Mouse (Mus musculus) embryonic facial prominence, embryonic 15.5 days (tissue): ENCODE results near the gene Gspt1. TPM values are rescaled to one million over a fixed set of nuclear protein-coding genes. Genes with fewer than 3 reads are reported as not detected.
A peak's percentile ranks its signal among the peaks of the same experiment; 100 is the strongest.

ENCODE experiments used
- ATAC-seq: fragments of 200-750 bp; cut with Nextera tagmentation; 2 replicates; pipeline ENCODE4 v1.8.0; 2017; ENCODE audit warnings: low read depth, moderate TSS enrichment; ENCODE audit not compliant: insufficient number of reproducible peaks, low FRiP score, low TSS enrichment
- H3K27ac ChIP-seq: fragments of 300-500 bp; sonication (generic); replicated peaks from 2 replicates; pipeline ENCODE4 v1.5.1; 2015; ENCODE audit warnings: mild to moderate bottlenecking, inconsistent platforms
- H3K27me3 ChIP-seq: fragments of 300-500 bp; sonication (generic); 2 replicates; pipeline ENCODE4 v1.6.1; 2015; ENCODE audit warnings: inconsistent platforms
- H3K36me3 ChIP-seq: fragments of 300-500 bp; sonication (generic); 2 replicates; pipeline ENCODE4 v1.6.1; 2015; ENCODE audit warnings: mild to moderate bottlenecking, inconsistent platforms
- H3K4me1 ChIP-seq: fragments of 300-500 bp; sonication (generic); 2 replicates; pipeline ENCODE4 v1.6.1; 2015; ENCODE audit warnings: inconsistent platforms
- H3K4me2 ChIP-seq: fragments of 300-500 bp; sonication (generic); replicated peaks from 2 replicates; pipeline ENCODE4 v1.6.1; 2015; ENCODE audit warnings: mild to moderate bottlenecking, inconsistent platforms
- H3K4me3 ChIP-seq: fragments of 300-500 bp; sonication (generic); replicated peaks from 2 replicates; pipeline ENCODE4 v1.5.1; 2015; ENCODE audit warnings: mild to moderate bottlenecking, inconsistent platforms
- H3K9ac ChIP-seq: fragments of 300-500 bp; sonication (generic); 2 replicates; pipeline ENCODE4 v1.6.1; 2015; ENCODE audit warnings: inconsistent platforms
- H3K9me3 ChIP-seq: fragments of 300-500 bp; sonication (generic); replicated peaks from 2 replicates; pipeline ENCODE4 v1.6.1; 2016; ENCODE audit warnings: inconsistent platforms
- WGBS: fragments of 180-500 bp; shearing (Covaris S2); methylation state at CpG from one replicate; pipeline ENCODE4 v1.1.7; 2015; 5-methylcytosine and 5-hydroxymethylcytosine counted together
- polyA plus RNA-seq: library from polyadenylated mRNA; unstranded; fragments of >200 nt; fragmentation: Nextera tagmentation; extraction: Ambion mirVana; gene quantifications from 2 replicates; pipeline ENCODE4 v1.2.1, GENCODE M21; 2015

Gene Gspt1
- polyA plus RNA-seq, 1 experiment from 2014 or later = 77.7 TPM

DNA sequence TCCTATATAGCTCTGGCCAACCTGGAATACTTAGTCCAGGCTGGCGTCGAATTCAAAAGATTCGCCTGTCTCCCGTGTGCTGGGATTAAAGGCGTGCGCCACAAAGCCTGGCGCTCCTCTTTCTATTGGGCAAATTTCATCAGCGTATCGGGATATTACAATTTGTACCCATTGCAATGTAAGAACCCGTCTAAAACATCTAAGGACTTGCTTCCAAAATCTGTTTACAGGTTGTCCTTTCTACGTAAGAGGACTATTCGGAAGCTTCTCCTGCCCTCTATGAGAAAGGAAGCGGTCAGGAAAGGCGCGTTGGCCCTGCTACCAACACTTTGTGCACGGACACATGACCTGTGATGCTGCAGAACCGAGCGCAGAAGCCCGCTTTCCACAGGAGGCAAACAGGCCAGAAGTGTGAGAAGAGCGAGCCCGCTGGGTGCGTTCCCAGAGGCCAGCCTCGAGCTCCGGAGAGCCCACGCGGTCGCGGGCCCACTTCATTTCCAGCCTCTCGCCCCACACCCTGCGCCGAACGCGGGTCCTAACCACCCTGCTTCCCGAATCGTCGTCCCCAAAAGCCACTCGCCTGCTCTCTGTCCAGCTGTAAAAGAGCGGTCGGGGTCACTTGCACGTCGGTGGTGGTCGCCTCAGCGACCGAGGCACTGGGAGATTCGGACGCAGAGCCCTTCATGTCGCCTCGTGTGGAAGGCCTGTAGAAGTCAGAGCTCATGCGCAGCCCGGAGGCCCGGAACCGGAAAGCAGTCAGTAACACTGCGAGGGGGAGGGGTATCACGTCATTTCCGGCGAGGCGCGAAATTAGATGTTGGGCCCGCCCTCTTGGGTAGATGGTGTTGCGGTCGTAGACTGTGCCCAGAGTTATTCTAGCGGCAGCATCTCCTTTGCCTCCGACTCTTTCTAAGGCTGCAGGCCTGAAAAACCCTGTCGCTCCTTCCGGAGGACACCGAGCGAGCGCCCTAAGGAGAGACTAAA lies 51.3 kb downstream of the Gspt1 start, which contains the start of gene Rsl1d1:
Rsl1d1 (minus strand) TSS at position 761 of the 984 bp plus-strand sequence.
- peaks cover 36% of the 10 kb centered on the region for H3K36me3 ChIP-seq
- peaks cover 23% of the 10 kb centered on the region for H3K4me1 ChIP-seq
- H3K4me2 ChIP-seq = peak within 1 kb of the TSS; percentile 80
- no peaks in the 10 kb centered on the region for H3K27me3 ChIP-seq
- peak within 1 kb of the TSS; percentile 82 for H3K27ac ChIP-seq
- WGBS = under 1% methylated on average over 68 of the region's 68 CpGs
- H3K9me3 ChIP-seq = no peaks in the 10 kb centered on the region
- peak within 1 kb of the TSS; percentile 89 for H3K4me3 ChIP-seq
- peak; percentile 97 for ATAC-seq
- H3K9ac ChIP-seq = peak within 1 kb of the TSS; percentile 82

DNA sequence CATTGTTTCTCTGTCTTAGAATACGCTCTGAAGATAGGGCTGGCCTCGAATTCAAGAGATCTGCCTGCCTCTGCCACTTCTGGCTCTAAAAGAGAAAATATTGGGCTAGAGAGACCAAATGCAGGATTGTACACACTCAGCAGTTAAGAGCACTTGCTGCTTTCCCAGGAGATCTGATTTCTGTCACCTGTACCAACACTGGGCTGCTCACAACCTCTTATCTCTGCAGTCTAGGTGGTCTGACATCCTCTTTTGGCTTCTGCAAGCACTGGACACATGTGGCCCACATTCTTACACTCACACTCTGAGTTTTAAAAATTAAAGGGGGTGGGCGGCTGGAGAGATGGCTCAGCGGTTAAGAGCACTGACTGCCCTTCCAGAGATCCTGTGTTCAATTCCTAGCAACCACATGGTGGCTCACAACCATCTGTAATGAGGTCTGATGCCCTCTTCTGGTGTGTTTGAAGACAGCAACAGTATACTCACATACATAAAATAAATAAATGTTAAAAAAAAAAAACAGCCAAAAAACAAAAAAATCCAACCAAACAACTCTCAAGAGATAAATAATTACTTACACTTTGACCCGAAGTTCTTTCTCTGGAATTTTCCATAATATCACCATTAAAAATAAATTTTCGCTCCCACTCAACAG lies 52.3 kb downstream of the Gspt1 start:
- Histone ChIP-seq H3K27ac (no peak overlapping the region), H3K4me1 (peaks cover 23% of the 10 kb centered on the region), H3K9me3 (no peaks in the 10 kb centered on the region), H3K27me3 (no peaks in the 10 kb centered on the region), H3K36me3 (peaks cover 44% of the 10 kb centered on the region), H3K4me3 (peak overlapping the region; percentile 89), H3K4me2 (peak overlapping the region; percentile 80), H3K9ac (no peak overlapping the region)
- 67% methylated on average over 6 of the region's 6 CpGs for WGBS
- ATAC-seq = no peak

- no peaks in the 10 kb centered on the region for H3K9me3 ChIP-seq
- no peak overlapping the region for H3K4me3 ChIP-seq
- WGBS = 94% methylated on average over 3 of the region's 3 CpGs
- no peak for ATAC-seq
- H3K4me1 ChIP-seq = peaks cover 23% of the 10 kb centered on the region
- no peaks in the 10 kb centered on the region for H3K27me3 ChIP-seq
- H3K9ac ChIP-seq = no peak overlapping the region
- no peak overlapping the region for H3K27ac ChIP-seq
- peaks cover 60% of the 10 kb centered on the region for H3K36me3 ChIP-seq
- no peak overlapping the region for H3K4me2 ChIP-seq
Measured at GRCm38 (mm10) chr16:11200247-11200646, 53.9 kb downstream of the Gspt1 start.

- Histone ChIP-seq H3K27me3 (no peaks in the 10 kb centered on the region), H3K9me3 (no peaks in the 10 kb centered on the region), H3K4me2 (no peak overlapping the region), H3K4me1 (peaks cover 8% of the 10 kb centered on the region), H3K9ac (no peak overlapping the region), H3K4me3 (no peak overlapping the region), H3K36me3 (peaks cover 78% of the 10 kb centered on the region), H3K27ac (no peak overlapping the region)
- ATAC-seq = no peak
- WGBS = 29% methylated on average over 2 of the region's 2 CpGs
Measured at GRCm38 (mm10) chr16:11198467-11198866, 55.7 kb downstream of the Gspt1 start.

DNA sequence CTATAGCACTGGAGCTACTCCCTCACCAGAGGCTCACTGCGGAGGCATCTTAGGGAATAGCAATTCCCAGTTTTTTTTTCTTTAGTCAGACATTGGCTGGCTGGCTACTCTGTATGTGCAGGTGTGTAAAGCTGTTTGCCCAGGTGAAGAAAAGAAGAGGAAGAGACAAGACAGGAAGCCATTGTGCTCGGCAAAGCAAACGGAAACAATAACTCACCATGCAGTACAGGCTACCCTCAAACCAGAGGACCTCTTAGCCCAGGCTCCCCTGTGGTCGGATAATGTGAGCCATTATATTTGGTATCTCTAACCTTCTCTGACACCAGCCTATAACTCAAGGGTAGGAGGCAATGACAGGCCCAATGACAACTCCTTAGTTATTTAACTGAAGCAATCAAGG lies 57.1 kb downstream of the Gspt1 start:
- peaks cover 90% of the 10 kb centered on the region for H3K36me3 ChIP-seq
- ATAC-seq = no peak

DNA sequence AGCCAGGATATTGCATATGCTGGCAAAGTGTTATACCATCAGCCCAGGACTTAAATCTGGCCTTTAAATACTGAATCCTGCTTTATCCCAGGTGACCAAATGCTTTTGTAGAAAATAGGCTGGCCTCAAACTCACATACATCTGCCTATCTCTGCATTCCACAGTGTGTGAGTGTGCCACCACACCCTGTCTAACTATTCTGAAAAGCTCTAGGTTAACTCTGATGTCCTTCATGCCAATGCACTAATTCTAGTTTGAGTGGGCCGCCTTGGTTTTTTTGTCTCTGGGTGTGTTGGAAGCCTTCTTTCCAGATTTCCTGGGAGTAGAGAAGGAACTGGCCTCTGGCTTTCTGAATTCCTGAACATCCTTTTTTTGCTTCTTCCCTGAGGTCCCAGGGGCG lies 60.9 kb downstream of the Gspt1 start:
- no peak overlapping the region for H3K4me2 ChIP-seq
- no peak for ATAC-seq
- H3K27ac ChIP-seq = no peak overlapping the region
- WGBS = 92% methylated on average over 2 of the region's 2 CpGs
- no peak overlapping the region for H3K4me3 ChIP-seq
- H3K9ac ChIP-seq = no peak overlapping the region
- peaks cover 59% of the 10 kb centered on the region for H3K36me3 ChIP-seq
- H3K27me3 ChIP-seq = no peaks in the 10 kb centered on the region
- no peaks in the 10 kb centered on the region for H3K4me1 ChIP-seq
- H3K9me3 ChIP-seq = no peaks in the 10 kb centered on the region

More for the DNA sequence above, 57.1 kb downstream of the Gspt1 start:
- no peak overlapping the region for H3K4me3 ChIP-seq
- no peak overlapping the region for H3K4me2 ChIP-seq
- H3K9ac ChIP-seq = no peak overlapping the region
- no peaks in the 10 kb centered on the region for H3K9me3 ChIP-seq
- no peak overlapping the region for H3K27ac ChIP-seq
- WGBS = 85% methylated on average over 4 of the region's 4 CpGs
- H3K27me3 ChIP-seq = no peaks in the 10 kb centered on the region
- H3K4me1 ChIP-seq = peaks cover 8% of the 10 kb centered on the region

DNA sequence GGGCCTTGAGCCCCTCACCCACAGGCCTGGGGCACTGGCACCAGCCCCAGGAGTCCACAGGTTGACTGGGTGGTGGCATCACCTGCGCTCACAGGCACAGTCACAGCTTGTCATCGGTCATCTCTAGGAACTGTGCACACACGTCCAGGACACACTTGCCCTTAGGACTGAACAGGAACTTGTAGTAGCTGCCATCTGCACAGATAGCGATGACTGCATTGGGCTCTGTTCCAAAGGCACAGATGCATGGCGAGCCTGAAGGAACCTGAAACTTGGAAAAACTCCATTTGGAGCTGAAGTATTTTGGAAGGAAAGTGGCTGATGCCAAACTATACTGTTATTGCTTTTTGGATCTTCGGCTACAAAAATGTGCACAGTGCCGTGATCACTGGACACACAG lies 64.0 kb downstream of the Gspt1 start:
- 74% methylated on average over 7 of the region's 7 CpGs for WGBS
- Histone ChIP-seq H3K4me3 (no peak overlapping the region), H3K27me3 (no peaks in the 10 kb centered on the region), H3K9me3 (no peaks in the 10 kb centered on the region), H3K4me2 (no peak overlapping the region), H3K36me3 (peaks cover 29% of the 10 kb centered on the region), H3K4me1 (no peaks in the 10 kb centered on the region), H3K9ac (no peak overlapping the region), H3K27ac (no peak overlapping the region)
- ATAC-seq = no peak

- WGBS = 71% methylated on average over 2 of the region's 2 CpGs
- H3K4me2 ChIP-seq = no peak overlapping the region
Measured at GRCm38 (mm10) chr16:11177404-11177803, 76.7 kb downstream of the Gspt1 start.

DNA sequence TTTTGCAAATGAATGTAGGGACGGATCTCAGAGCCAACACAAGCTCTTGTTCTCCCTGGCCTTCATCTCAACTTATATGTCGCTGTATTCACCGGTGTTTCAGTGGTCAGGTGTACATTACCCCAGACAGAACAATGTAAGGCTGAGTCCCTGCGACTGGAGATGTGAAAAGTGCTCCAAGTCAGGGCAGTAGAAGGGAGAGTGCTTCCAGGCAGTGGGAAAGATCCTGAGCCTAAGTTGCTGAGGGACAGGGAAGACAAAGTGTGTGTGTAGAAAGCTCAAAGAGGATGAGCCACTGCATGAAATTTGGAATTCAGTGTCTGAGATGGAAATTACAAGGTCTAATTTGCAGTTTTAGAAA lies 77.3 kb downstream of the Gspt1 start:
- no peaks in the 10 kb centered on the region for H3K9me3 ChIP-seq
- H3K27ac ChIP-seq = peak overlapping the region; percentile 94
- H3K4me3 ChIP-seq = peak overlapping the region; percentile 97
- peak overlapping the region; percentile 77 for H3K4me2 ChIP-seq
- no peaks in the 10 kb centered on the region for H3K36me3 ChIP-seq
- H3K27me3 ChIP-seq = no peaks in the 10 kb centered on the region
- peak overlapping the region; percentile 39; the same call in 1 of the 2 replicates for H3K9ac ChIP-seq
- 5% methylated on average over 4 of the region's 4 CpGs for WGBS
- ATAC-seq = no peak
- H3K4me1 ChIP-seq = peaks cover 17% of the 10 kb centered on the region

More at GRCm38 (mm10) chr16:11177404-11177803, 76.7 kb downstream of the Gspt1 start:
- no peaks in the 10 kb centered on the region for H3K36me3 ChIP-seq
- no peaks in the 10 kb centered on the region for H3K9me3 ChIP-seq
- H3K9ac ChIP-seq = no peak overlapping the region
- no peak for ATAC-seq
- no peak overlapping the region for H3K27ac ChIP-seq
- H3K4me1 ChIP-seq = peaks cover 15% of the 10 kb centered on the region
- H3K27me3 ChIP-seq = no peaks in the 10 kb centered on the region
- H3K4me3 ChIP-seq = no peak overlapping the region

DNA sequence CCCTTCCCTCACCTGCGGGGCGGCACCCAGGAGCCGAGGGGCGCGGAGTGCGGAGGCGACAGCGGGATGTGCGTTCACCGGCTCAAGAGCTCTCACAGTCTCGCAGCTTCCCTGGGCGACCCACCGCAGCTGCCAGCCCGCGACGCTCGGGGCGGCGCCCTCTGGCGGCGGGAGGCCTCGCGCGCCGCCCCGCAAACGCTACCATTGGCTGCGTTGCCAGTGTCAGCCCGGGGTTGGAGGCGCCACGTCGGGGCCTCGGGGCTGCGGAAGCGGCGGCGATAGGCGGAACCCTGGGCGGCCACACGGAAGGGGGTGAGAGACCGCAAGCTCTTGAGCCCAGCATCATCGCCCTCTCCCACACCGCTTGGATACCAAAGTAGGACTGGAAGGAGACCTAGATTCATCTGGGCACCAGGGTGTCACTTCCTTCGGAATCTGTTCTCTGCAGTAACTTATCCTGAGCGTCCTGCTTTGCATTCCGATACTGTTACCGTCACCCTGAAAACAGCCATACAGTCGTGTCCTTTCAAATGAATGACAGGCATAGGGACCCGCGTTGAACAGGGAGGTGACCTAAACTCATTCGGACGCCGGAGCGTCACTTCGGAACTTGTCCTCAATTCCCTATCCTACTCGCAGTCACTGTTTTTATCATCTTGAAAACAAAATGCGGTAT lies 77.8 kb downstream of the Gspt1 start, which contains the start of gene Zc3h7a:
Zc3h7a (minus strand) TSS at position 186 of the 676 bp plus-strand sequence.
- under 1% methylated on average over 57 of the region's 57 CpGs for WGBS
- no peaks in the 10 kb centered on the region for H3K36me3 ChIP-seq
- peak within 1 kb of the TSS; percentile 91 for H3K9ac ChIP-seq

More for the DNA sequence above, 77.8 kb downstream of the Gspt1 start, which contains the start of gene Zc3h7a:
- Histone ChIP-seq H3K4me3 (peak within 1 kb of the TSS; percentile 97), H3K27ac (peak within 1 kb of the TSS; percentile 94), H3K27me3 (no peaks in the 10 kb centered on the region), H3K9me3 (no peaks in the 10 kb centered on the region), H3K4me2 (peak within 1 kb of the TSS; percentile 77), H3K4me1 (peaks cover 22% of the 10 kb centered on the region)
- ATAC-seq = peak; percentile 95
